Mouse (Mus musculus) olfactory bulb, adult 2 months (tissue): ENCODE data around the gene Tpcn1. TPM values are rescaled to one million over a fixed set of nuclear protein-coding genes. Genes with fewer than 3 reads are reported as not detected.

Source experiments
- H3K27ac ChIP-seq: fragments of 200-500 bp; 2 replicates; pipeline ENCODE4 v1.5.1; 2012; ENCODE audit warnings: low read depth, low read length; ENCODE audit not compliant: insufficient read depth
- H3K4me1 ChIP-seq: fragments of 200-500 bp; 2 replicates; pipeline ENCODE4 v1.6.1; 2012; ENCODE audit warnings: low read length; ENCODE audit not compliant: control insufficient read depth, insufficient read depth
- H3K4me3 ChIP-seq: fragments of 200-500 bp; 2 replicates; pipeline ENCODE4 v1.5.1; 2012; ENCODE audit warnings: mild to moderate bottlenecking, low read depth, low read length, moderate library complexity; ENCODE audit not compliant: insufficient read depth
- CTCF ChIP-seq: fragments of 200-500 bp; IDR thresholded peaks from 2 replicates; pipeline ENCODE4 v1.5.1; 2012; ENCODE audit warnings: low read depth, mild to moderate bottlenecking, low read length, moderate library complexity; ENCODE audit not compliant: insufficient read depth
- POLR2A ChIP-seq: fragments of 200-500 bp; IDR thresholded peaks from 2 replicates; pipeline ENCODE4 v1.6.1; 2012; ENCODE audit warnings: mild to moderate bottlenecking, low read depth, low read length, moderate library complexity; ENCODE audit not compliant: insufficient read depth
- WGBS: fragments of 180-500 bp; shearing (Covaris S2); methylation state at CpG from one replicate; pipeline ENCODE4 v1.1.7; 2018; 5-methylcytosine and 5-hydroxymethylcytosine counted together
- polyA plus RNA-seq: library from polyadenylated mRNA; stranded (reverse); fragments of >200 nt; gene quantifications from 2 replicates; pipeline ENCODE4 v1.2.4, GENCODE M21; 2012; ENCODE audit warnings: low replicate concordance; ENCODE audit not compliant: missing spikeins, insufficient read depth, insufficient read length

Gene Tpcn1
- polyA plus RNA-seq, 1 experiment, result not detected

DNA sequence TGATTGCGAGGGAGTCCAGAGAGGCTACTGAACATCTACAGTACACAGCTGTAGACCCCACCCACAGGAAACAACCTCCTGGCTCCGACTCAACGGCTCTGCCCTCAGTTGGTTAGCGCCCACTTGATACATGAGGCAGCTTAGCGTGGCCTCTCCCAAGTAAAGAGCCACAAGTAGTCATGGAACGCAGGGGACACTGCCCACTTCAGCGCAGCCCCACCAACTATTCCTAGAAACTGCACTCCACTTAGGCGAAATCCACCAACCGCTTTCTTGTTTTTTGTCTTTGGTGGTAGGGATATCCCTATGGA is 902 bp downstream of the Tpcn1 start:
- Histone ChIP-seq H3K4me3 (peak overlapping the region; percentile 58), H3K4me1 (peaks cover 17% of the 10 kb centered on the region), H3K27ac (no peak overlapping the region)
- TF ChIP-seq CTCF, result no peak
- TF ChIP-seq POLR2A, result no peak
- WGBS, result 8% methylated on average over 9 of the region's 9 CpGs

- TF ChIP-seq POLR2A (no peak), CTCF (no peak)
- peaks cover 17% of the 10 kb centered on the region for H3K4me1 ChIP-seq
- WGBS, result 4% methylated on average over 17 of the region's 17 CpGs
- H3K4me3 ChIP-seq, result peak overlapping the region; percentile 58
- no peak overlapping the region for H3K27ac ChIP-seq
Observed at GRCm38 (mm10) chr5:120586741-120587615, 1.5 kb downstream of the Tpcn1 start.

DNA sequence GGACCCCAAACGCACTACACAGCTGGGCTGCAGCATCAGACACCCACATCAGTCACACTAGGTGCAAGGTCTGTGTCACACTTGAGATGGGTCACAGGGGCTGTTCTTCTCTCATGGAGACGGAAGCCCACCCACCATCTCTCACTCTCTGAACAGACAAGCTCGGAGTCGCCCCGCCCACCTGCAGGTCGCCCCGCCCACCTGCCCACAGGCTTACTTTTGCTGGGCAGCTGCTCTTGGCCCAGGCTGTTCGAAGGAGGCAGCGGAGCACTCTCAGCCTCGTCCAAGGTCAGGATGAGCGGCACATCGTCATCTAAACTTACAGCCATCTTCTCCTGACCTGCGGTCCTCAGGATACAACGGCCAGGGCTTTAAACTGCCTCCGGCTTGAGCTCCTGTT is 3.5 kb downstream of the Tpcn1 start:
- H3K4me3 ChIP-seq, result no peak overlapping the region
- TF ChIP-seq POLR2A, result no peak
- TF ChIP-seq CTCF, result no peak
- H3K27ac ChIP-seq, result no peak overlapping the region
- 55% methylated on average over 15 of the region's 15 CpGs for WGBS
- peaks cover 21% of the 10 kb centered on the region for H3K4me1 ChIP-seq

- no peak overlapping the region for H3K4me3 ChIP-seq
- H3K27ac ChIP-seq, result no peak overlapping the region
- peaks cover 31% of the 10 kb centered on the region for H3K4me1 ChIP-seq
- 88% methylated on average over 4 of the region's 4 CpGs for WGBS
- TF ChIP-seq CTCF (no peak), POLR2A (no peak)
Observed at GRCm38 (mm10) chr5:120583511-120583910, 5.0 kb downstream of the Tpcn1 start.

DNA sequence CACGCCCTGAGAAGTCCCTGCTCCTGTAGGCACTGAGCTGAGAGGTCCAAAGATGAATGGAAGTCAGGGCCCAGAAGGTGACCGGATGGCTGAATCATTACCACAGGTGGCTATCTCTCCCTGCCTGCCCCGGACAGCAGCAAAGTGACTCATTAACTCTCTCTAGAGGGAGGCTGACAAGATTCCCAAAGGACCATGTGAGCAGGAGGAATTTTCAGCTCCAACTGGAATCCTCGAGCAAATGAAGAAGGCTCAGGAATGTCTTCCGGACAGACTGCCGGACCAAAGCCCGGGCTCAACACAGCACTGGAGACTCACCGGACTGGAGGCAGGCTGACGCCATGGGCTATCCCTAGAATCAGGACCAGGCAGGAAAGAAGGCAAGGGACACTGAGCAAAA is 6.5 kb downstream of the Tpcn1 start:
- Histone ChIP-seq H3K27ac (no peak overlapping the region), H3K4me1 (peaks cover 37% of the 10 kb centered on the region), H3K4me3 (no peak overlapping the region)
- TF ChIP-seq POLR2A, result no peak
- TF ChIP-seq CTCF, result no peak
- WGBS, result 86% methylated on average over 9 of the region's 9 CpGs

- TF ChIP-seq CTCF (no peak), POLR2A (no peak)
- H3K4me3 ChIP-seq, result no peak overlapping the region
- 81% methylated on average over 26 of the region's 26 CpGs for WGBS
- H3K4me1 ChIP-seq, result peaks cover 37% of the 10 kb centered on the region
- H3K27ac ChIP-seq, result no peak overlapping the region
Observed at GRCm38 (mm10) chr5:120579898-120580626, 8.4 kb downstream of the Tpcn1 start.

GRCm38 (mm10) chr5:120579211-120579897 is 9.1 kb downstream of the Tpcn1 start:
- H3K27ac ChIP-seq, result no peak overlapping the region
- H3K4me3 ChIP-seq, result no peak overlapping the region
- TF ChIP-seq CTCF (no peak), POLR2A (no peak)
- WGBS, result 60% methylated on average over 26 of the region's 26 CpGs
- peaks cover 37% of the 10 kb centered on the region for H3K4me1 ChIP-seq

DNA sequence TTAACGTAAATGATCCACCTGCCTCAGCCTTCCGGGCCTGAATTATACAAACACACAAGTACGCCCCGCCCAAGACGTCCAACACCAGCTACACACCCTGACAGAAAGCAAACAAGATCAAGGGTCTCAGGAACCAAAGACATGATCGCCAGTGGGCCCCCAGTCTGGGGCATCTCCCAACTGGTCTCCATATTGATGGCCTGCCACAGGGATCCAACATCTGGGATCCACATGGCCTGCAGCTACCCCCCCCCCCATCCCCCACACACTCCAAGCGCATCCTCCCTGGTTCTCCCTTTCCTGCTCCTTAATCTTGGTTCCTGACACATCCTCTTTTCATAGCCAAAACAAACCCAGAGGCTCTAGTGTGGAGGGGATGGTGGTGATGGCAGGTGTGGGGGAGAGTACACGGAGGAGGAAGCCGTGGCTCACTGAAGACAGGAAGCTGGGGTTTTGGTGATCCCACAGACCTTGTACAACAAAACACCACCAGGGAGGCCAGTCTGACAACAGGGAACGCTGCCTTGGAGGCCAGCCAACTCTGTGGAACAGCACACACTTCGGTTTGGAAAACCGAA is 9.9 kb downstream of the Tpcn1 start:
- Histone ChIP-seq H3K4me3 (no peak overlapping the region), H3K27ac (no peak overlapping the region), H3K4me1 (peaks cover 37% of the 10 kb centered on the region)
- 55% methylated on average over 12 of the region's 12 CpGs for WGBS
- TF ChIP-seq CTCF, result no peak
- no peak for TF ChIP-seq POLR2A
